Mouse (Mus musculus) MEL (cell line): ENCODE measurements around the gene Rasgrp3. TPM values are rescaled to one million over a fixed set of nuclear protein-coding genes. Genes with fewer than 3 reads are reported as not detected.

Experiments used
- DNase-seq: peaks from one replicate; pipeline ENCODE4 v3.0.0; 2011; ENCODE audit warnings: low read depth, low spot score
- H3K27ac ChIP-seq: 2 replicates; pipeline ENCODE4 v1.5.1; 2012; ENCODE audit warnings: low read depth, mild to moderate bottlenecking, control low read depth, low read length, moderate library complexity; ENCODE audit not compliant: control insufficient read depth
- H3K27me3 ChIP-seq, 2 experiments: fragments of 150-350 bp in 1 of 2; sonication (generic) in 1 of 2; 2 replicates each; pipeline ENCODE4 v1.6.1; 2012; ENCODE audit warnings: low read length in 2 of 2, mild to moderate bottlenecking in 2 of 2, improper control_type of control experiment in 1 of 2, moderate library complexity in 1 of 2; ENCODE audit not compliant: insufficient read depth in 2 of 2, control insufficient read depth in 1 of 2
- H3K36me3 ChIP-seq, 2 experiments: 2 replicates each; pipeline ENCODE4 v1.6.1; 2012 to 2014; ENCODE audit warnings: low read length in 2 of 2, improper control_type of control experiment in 1 of 2, inconsistent platforms in 1 of 2, mild to moderate bottlenecking in 1 of 2; ENCODE audit not compliant: insufficient read depth in 2 of 2, control insufficient read depth in 1 of 2
- H3K4me1 ChIP-seq, 2 experiments: fragments of 150-350 bp in 1 of 2; sonication (generic) in 1 of 2; 2 replicates each; pipeline ENCODE4 v1.6.1; 2012; ENCODE audit warnings: low read length in 2 of 2, improper control_type of control experiment in 1 of 2, mild to moderate bottlenecking in 1 of 2; ENCODE audit not compliant: insufficient read depth in 2 of 2, control insufficient read depth in 1 of 2
- H3K4me3 ChIP-seq, 2 experiments: fragments of 150-350 bp in 1 of 2; sonication (generic) in 1 of 2; 2 replicates each; pipeline ENCODE4 v1.5.1; 2012; ENCODE audit warnings: low read depth in 2 of 2, low read length in 2 of 2, mild to moderate bottlenecking in 2 of 2, moderate library complexity in 2 of 2, control low read depth in 1 of 2, improper control_type of control experiment in 1 of 2; ENCODE audit not compliant: control insufficient read depth in 1 of 2, insufficient read depth in 1 of 2
- H3K79me2 ChIP-seq: 2 replicates; pipeline ENCODE4 v1.6.1; 2012; ENCODE audit warnings: mild to moderate bottlenecking, low read length, moderate library complexity; ENCODE audit not compliant: control insufficient read depth, poor library complexity, insufficient read depth
- H3K9ac ChIP-seq: 2 replicates; pipeline ENCODE4 v1.6.1; 2012; ENCODE audit warnings: low read depth, mild to moderate bottlenecking, control low read depth, low read length, moderate library complexity; ENCODE audit not compliant: control insufficient read depth, poor library complexity, severe bottlenecking
- H3K9me3 ChIP-seq: fragments of 150-350 bp; sonication (generic); replicated peaks from 2 replicates; pipeline ENCODE4 v1.6.1; 2012; ENCODE audit warnings: mild to moderate bottlenecking, low read length, improper control_type of control experiment, moderate library complexity; ENCODE audit not compliant: insufficient read depth
- BHLHE40 ChIP-seq: IDR thresholded peaks from 2 replicates; pipeline ENCODE4 v1.6.1; 2012; ENCODE audit warnings: low read depth, mild to moderate bottlenecking, inconsistent platforms, low read length, improper control_type of control experiment, borderline replicate concordance
- E2F4 ChIP-seq: IDR thresholded peaks from 2 replicates; pipeline ENCODE4 v1.6.1; 2011; ENCODE audit warnings: low read depth, low read length, improper control_type of control experiment, borderline replicate concordance
- EP300 ChIP-seq, 2 experiments: IDR thresholded peaks; 2 replicates each; pipeline ENCODE4 v1.6.1; 2011; ENCODE audit warnings: improper control_type of control experiment in 2 of 2, low read length in 2 of 2, low read depth in 1 of 2, mild to moderate bottlenecking in 1 of 2
- HCFC1 ChIP-seq: IDR thresholded peaks from 2 replicates; pipeline ENCODE4 v1.6.1; 2012; ENCODE audit warnings: low read depth, mild to moderate bottlenecking, inconsistent platforms, low read length, improper control_type of control experiment, moderate library complexity
- JUND ChIP-seq: IDR thresholded peaks from 2 replicates; pipeline ENCODE4 v1.6.1; 2011; ENCODE audit warnings: low read depth, mild to moderate bottlenecking, improper control_type of control experiment, low read length
- MAX ChIP-seq: IDR thresholded peaks from 2 replicates; pipeline ENCODE4 v1.6.1; 2011; ENCODE audit warnings: low read length, improper control_type of control experiment
- MEF2A ChIP-seq: IDR thresholded peaks from 2 replicates; pipeline ENCODE4 v1.6.1; 2014; ENCODE audit warnings: low read depth, mild to moderate bottlenecking, inconsistent platforms, low read length, improper control_type of control experiment; ENCODE audit not compliant: poor library complexity, insufficient replicate concordance, severe bottlenecking; ENCODE audit errors: extremely low read depth
- MXI1 ChIP-seq: IDR thresholded peaks from 2 replicates; pipeline ENCODE4 v1.6.1; 2011; ENCODE audit warnings: mild to moderate bottlenecking, low read depth, low read length, improper control_type of control experiment
- MYC ChIP-seq: IDR thresholded peaks from 2 replicates; pipeline ENCODE4 v1.6.1; 2011; ENCODE audit warnings: low read depth, mild to moderate bottlenecking, low read length, improper control_type of control experiment, moderate library complexity
- NRF1 ChIP-seq: IDR thresholded peaks from 2 replicates; pipeline ENCODE4 v1.6.1; 2014; ENCODE audit warnings: low read depth, mild to moderate bottlenecking, inconsistent platforms, low read length, improper control_type of control experiment, moderate library complexity; ENCODE audit not compliant: poor library complexity, insufficient read depth, severe bottlenecking
- POLR2A ChIP-seq, 2 experiments: IDR thresholded peaks; 2 replicates each; pipeline ENCODE4 v1.6.1; 2011 to 2012; ENCODE audit warnings: low read length in 2 of 2, mild to moderate bottlenecking in 2 of 2, control low read depth in 1 of 2, improper control_type of control experiment in 1 of 2, low read depth in 1 of 2, moderate library complexity in 1 of 2; ENCODE audit not compliant: control insufficient read depth in 1 of 2, insufficient read depth in 1 of 2, poor library complexity in 1 of 2
- POLR2AphosphoS2 ChIP-seq: IDR thresholded peaks from 2 replicates; pipeline ENCODE4 v1.6.1; 2011; ENCODE audit warnings: low read length, improper control_type of control experiment
- RAD21 ChIP-seq: IDR thresholded peaks from 2 replicates; pipeline ENCODE4 v1.6.1; 2011; ENCODE audit warnings: mild to moderate bottlenecking, low read depth, low read length, improper control_type of control experiment
- RCOR1 ChIP-seq: IDR thresholded peaks from 2 replicates; pipeline ENCODE4 v1.6.1; 2012; ENCODE audit warnings: low read depth, mild to moderate bottlenecking, inconsistent platforms, low read length, improper control_type of control experiment
- SIN3A ChIP-seq: IDR thresholded peaks from 2 replicates; pipeline ENCODE4 v1.6.1; 2012; ENCODE audit warnings: low read length, improper control_type of control experiment, inconsistent platforms
- TAL1 ChIP-seq: IDR thresholded peaks from 2 replicates; pipeline ENCODE4 v1.6.1; 2012; ENCODE audit warnings: mild to moderate bottlenecking, inconsistent platforms, low read length, moderate library complexity, mixed read lengths
- UBTF ChIP-seq: IDR thresholded peaks from 2 replicates; pipeline ENCODE4 v1.6.1; 2012; ENCODE audit warnings: low read depth, mild to moderate bottlenecking, inconsistent platforms, low read length, improper control_type of control experiment, moderate library complexity, borderline replicate concordance; ENCODE audit not compliant: insufficient read depth
- ZKSCAN1 ChIP-seq: IDR thresholded peaks from 2 replicates; pipeline ENCODE4 v1.6.1; 2012; ENCODE audit warnings: low read depth, mild to moderate bottlenecking, inconsistent platforms, low read length, improper control_type of control experiment, moderate library complexity
- ZMIZ1 ChIP-seq: IDR thresholded peaks from 2 replicates; pipeline ENCODE4 v1.6.1; 2012; ENCODE audit warnings: low read depth, mild to moderate bottlenecking, inconsistent platforms, low read length, improper control_type of control experiment, moderate library complexity
- ZNF384 ChIP-seq: IDR thresholded peaks from 2 replicates; pipeline ENCODE4 v1.6.1; 2012; ENCODE audit warnings: low read depth, mild to moderate bottlenecking, inconsistent platforms, low read length, improper control_type of control experiment
- polyA plus RNA-seq, 2 experiments: library from polyadenylated mRNA; stranded (reverse) in 1 of 2; unstranded in 1 of 2; fragments of >175 nt in 1 of 2; fragments of >200 nt in 1 of 2; gene quantifications; 2 replicates each; pipeline versions ENCODE4 v1.2.1 to v1.2.4; 2012; ENCODE audit warnings: low replicate concordance in 2 of 2, low read depth in 1 of 2; ENCODE audit not compliant: insufficient read length in 2 of 2, insufficient read depth in 1 of 2, missing spikeins in 1 of 2
- total RNA-seq: library from RNA; depleted of rRNA; stranded (reverse); fragments of 300-350 nt; gene quantifications from 2 replicates; pipeline ENCODE4 v1.2.3, GENCODE M21; 2012

Rasgrp3 gene
- total and polyA plus RNA-seq, 3 experiments = not detected

DNA sequence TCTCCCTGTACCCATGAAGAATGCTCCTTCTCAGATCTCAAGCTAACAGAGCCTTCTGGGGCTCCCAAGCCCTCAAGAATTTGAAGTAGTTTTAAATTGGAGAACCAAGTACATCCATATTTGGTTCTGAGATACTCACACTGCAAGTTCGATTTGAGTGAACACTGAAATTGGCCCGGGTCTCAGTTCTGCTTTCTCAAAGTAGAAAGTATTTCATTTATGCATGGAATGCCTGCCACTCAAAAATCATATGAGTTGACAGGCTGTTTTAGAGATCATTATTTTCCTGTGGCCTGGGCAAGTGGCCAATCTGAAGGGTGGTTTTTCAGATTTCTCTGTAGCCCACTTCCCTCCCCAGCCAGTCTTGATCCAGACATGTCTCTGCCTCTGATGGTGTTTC lies 36.7 kb downstream of the Rasgrp3 start:
- Histone ChIP-seq H3K4me3 (no peak overlapping the region), H3K27me3 (no peaks in the 10 kb centered on the region), H3K9me3 (no peaks in the 10 kb centered on the region), H3K79me2 (no peaks in the 10 kb centered on the region), H3K27ac (no peak overlapping the region), H3K36me3 (no peaks in the 10 kb centered on the region), H3K9ac (no peak overlapping the region), H3K4me1 (no peaks in the 10 kb centered on the region)
- DNase-seq = no peak
- no peak for TF ChIP-seq BHLHE40
- no peak for TF ChIP-seq MYC
- TF ChIP-seq ZNF384 = no peak

DNA sequence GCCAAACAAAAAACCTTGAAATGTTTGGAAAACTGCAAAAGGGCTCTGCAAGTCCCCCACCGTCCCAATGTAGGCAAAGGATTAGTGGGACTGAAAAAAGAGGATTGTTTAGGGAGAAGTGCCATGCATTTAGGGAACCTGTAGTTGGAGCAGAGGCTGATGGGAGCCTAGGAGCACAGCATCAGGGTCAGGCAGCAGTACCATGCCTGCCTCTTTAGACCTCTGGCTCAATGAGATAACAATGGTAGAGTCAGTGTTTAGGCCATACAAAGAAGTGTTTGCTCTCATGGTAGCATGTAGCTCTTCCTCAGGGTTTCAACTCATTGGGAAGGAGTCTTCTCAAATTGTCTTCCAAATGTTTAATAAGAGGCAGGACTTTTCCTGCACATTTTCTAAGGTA lies 40.3 kb downstream of the Rasgrp3 start:
- TF ChIP-seq TAL1 (no peak), JUND (no peak), MEF2A (no peak), POLR2AphosphoS2 (no peak), UBTF (no peak), ZNF384 (no peak), MAX (no peak), HCFC1 (no peak), NRF1 (no peak), ZKSCAN1 (no peak), RAD21 (no peak), MYC (no peak), EP300 (IDR thresholded peaks at IDR 0.05; ENCODE audit: low read depth in 1 of 2, low read length in 2 of 2) (no peak), RCOR1 (no peak), SIN3A (no peak), MXI1 (no peak), POLR2A (IDR thresholded peaks at IDR 0.05; ENCODE audit: control insufficient read depth in 1 of 2, insufficient read depth in 1 of 2, low read depth in 1 of 2, low read length in 2 of 2, poor library complexity in 1 of 2) (no peak), E2F4 (no peak), ZMIZ1 (no peak)
- H3K27me3 ChIP-seq = no peaks in the 10 kb centered on the region
- no peak overlapping the region for H3K27ac ChIP-seq
- H3K4me3 ChIP-seq = no peak overlapping the region
- H3K4me1 ChIP-seq = no peaks in the 10 kb centered on the region
- H3K79me2 ChIP-seq = no peaks in the 10 kb centered on the region
- H3K9ac ChIP-seq = no peak overlapping the region
- no peak for DNase-seq
- no peaks in the 10 kb centered on the region for H3K9me3 ChIP-seq
- H3K36me3 ChIP-seq = no peaks in the 10 kb centered on the region
